Mouse (Mus musculus): ENCODE results near the gene Rac1. TPM values are rescaled to one million over a fixed set of nuclear protein-coding genes. Genes with fewer than 3 reads are reported as not detected.

The Rac1 gene
- polyA plus RNA-seq, 1 experiment, result 275 TPM

DNA sequence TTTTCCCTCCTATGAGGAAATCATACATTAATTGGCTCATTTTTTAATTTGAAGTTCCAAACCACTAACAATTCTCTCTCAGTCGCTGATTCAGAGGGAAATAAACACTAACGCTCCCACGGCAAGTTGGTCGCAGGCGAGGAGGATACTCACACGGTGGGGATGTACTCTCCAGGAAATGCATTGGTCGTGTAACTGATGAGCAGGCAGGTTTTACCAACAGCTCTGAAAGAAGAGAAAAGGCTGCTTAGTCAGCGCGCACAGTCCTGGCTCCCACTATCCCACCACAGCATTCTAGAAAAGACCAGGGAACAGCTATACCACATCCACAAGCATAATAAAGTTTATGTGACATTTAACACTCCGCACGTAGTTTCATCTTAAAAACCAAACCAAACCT, 10.8 kb downstream of the Rac1 start:
- no peak for TF ChIP-seq POLR2A (IDR thresholded peaks at IDR 0.05; ENCODE audit: control insufficient read depth, extremely low read depth, insufficient read depth, low read length, poor library complexity)
- no peak for TF ChIP-seq CTCF (IDR thresholded peaks at IDR 0.05; ENCODE audit: borderline replicate concordance, control insufficient read depth, extremely low read depth, insufficient read depth, low read length, poor library complexity)
- H3K36me3 ChIP-seq (ENCODE audit: control insufficient read depth, insufficient read depth, low read length), result peaks cover 45% of the 10 kb centered on the region
- no peak overlapping the region for H3K27ac ChIP-seq (ENCODE audit: control insufficient read depth, insufficient read depth, low read length)
- peaks cover 11% of the 10 kb centered on the region for H3K4me1 ChIP-seq (replicated peaks; ENCODE audit: control insufficient read depth, insufficient read depth, low read length)
- no peak for DNase-seq
- H3K4me3 ChIP-seq (ENCODE audit: control insufficient read depth, insufficient read depth, low read length), result no peak overlapping the region
- WGBS, result 78% methylated on average over 11 of the region's 11 CpGs
- H3K27me3 ChIP-seq (ENCODE audit: control insufficient read depth, insufficient read depth, low read length), result no peaks in the 10 kb centered on the region

DNA sequence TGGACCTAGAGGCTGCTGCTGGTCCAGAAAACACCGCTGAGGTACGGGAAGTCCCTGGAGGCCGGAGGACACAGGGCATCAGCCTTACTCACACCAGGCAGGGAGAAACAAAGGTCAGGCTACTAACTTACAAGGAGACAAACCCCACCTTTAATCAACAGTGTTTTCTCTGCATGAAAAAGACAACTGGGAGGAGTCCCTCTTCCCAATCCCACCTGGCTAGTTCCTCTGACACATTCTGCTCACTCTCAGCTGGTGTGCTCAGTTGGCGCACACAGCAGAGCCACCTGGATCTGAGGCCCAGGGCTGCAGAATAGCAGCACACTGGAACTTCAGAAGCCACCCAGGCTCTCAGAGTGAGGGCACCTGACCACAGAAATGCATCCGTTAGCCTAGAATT, 13.0 kb downstream of the Rac1 start:
- no peak overlapping the region for H3K27ac ChIP-seq (ENCODE audit: control insufficient read depth, insufficient read depth, low read length)
- H3K27me3 ChIP-seq (ENCODE audit: control insufficient read depth, insufficient read depth, low read length), result no peaks in the 10 kb centered on the region
- peaks cover 51% of the 10 kb centered on the region for H3K36me3 ChIP-seq (ENCODE audit: control insufficient read depth, insufficient read depth, low read length)
- TF ChIP-seq CTCF (IDR thresholded peaks at IDR 0.05; ENCODE audit: borderline replicate concordance, control insufficient read depth, extremely low read depth, insufficient read depth, low read length, poor library complexity), result no peak
- no peak for TF ChIP-seq POLR2A (IDR thresholded peaks at IDR 0.05; ENCODE audit: control insufficient read depth, extremely low read depth, insufficient read depth, low read length, poor library complexity)
- H3K4me1 ChIP-seq (replicated peaks; ENCODE audit: control insufficient read depth, insufficient read depth, low read length), result peaks cover 5% of the 10 kb centered on the region
- no peak overlapping the region for H3K4me3 ChIP-seq (ENCODE audit: control insufficient read depth, insufficient read depth, low read length)
- DNase-seq, result no peak
- WGBS, result 91% methylated on average over 5 of the region's 5 CpGs

DNA sequence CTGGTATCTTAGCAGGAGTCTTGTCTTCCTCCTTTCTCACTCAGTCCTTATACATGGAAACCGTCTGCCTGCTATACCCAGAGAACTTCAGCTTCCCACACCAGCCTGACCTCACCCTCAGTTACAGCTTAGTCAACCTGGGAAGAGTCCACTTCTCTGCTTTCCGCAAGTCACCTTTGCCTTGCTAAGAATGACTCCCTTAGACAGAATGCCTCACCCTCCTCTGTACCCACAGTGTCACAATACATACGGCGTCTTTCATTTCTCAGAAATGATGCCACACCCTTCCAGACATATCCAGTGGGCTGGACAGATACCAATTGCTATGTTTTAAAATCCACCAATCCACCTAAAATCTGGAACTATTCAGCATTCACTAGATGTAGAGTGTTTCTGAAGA, 15.5 kb downstream of the Rac1 start:
- WGBS, result 97% methylated on average over 4 of the region's 4 CpGs
- Histone ChIP-seq H3K36me3 (ENCODE audit: control insufficient read depth, insufficient read depth, low read length) (peaks cover 66% of the 10 kb centered on the region), H3K4me1 (replicated peaks; ENCODE audit: control insufficient read depth, insufficient read depth, low read length) (0 out of 2 replicates have a peak, but pooled peaks cover 3% of the 10 kb centered on the region), H3K27me3 (ENCODE audit: control insufficient read depth, insufficient read depth, low read length) (no peaks in the 10 kb centered on the region), H3K4me3 (ENCODE audit: control insufficient read depth, insufficient read depth, low read length) (no peak overlapping the region), H3K27ac (ENCODE audit: control insufficient read depth, insufficient read depth, low read length) (no peak overlapping the region)
- no peak for TF ChIP-seq POLR2A (IDR thresholded peaks at IDR 0.05; ENCODE audit: control insufficient read depth, extremely low read depth, insufficient read depth, low read length, poor library complexity)
- TF ChIP-seq CTCF (IDR thresholded peaks at IDR 0.05; ENCODE audit: borderline replicate concordance, control insufficient read depth, extremely low read depth, insufficient read depth, low read length, poor library complexity), result no peak
- no peak for DNase-seq

DNA sequence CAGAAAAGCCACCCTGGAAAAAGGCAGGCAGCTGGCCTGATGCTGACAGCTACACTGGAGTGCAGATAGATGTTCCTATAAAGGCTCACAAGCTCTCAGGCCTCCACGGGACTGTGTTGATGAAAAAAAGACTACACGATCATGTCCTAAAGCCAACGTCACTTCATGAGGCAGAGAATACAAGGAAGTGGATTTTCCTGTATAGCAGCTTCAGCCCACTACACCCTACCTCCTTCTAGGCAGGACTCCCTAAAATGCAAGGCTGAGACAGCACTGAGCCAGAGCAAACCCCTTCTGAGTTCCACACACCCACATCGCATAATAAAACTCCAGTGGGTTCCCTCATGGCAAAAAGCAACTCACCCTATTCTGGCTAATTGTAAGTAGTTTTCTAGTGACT, 16.3 kb downstream of the Rac1 start:
- H3K27ac ChIP-seq (ENCODE audit: control insufficient read depth, insufficient read depth, low read length), result no peak overlapping the region
- WGBS, result 92% methylated on average over 4 of the region's 4 CpGs
- peaks cover 65% of the 10 kb centered on the region for H3K36me3 ChIP-seq (ENCODE audit: control insufficient read depth, insufficient read depth, low read length)
- H3K4me1 ChIP-seq (replicated peaks; ENCODE audit: control insufficient read depth, insufficient read depth, low read length), result 0 out of 2 replicates have a peak, but pooled peaks cover 3% of the 10 kb centered on the region
- H3K27me3 ChIP-seq (ENCODE audit: control insufficient read depth, insufficient read depth, low read length), result no peaks in the 10 kb centered on the region
- TF ChIP-seq POLR2A (IDR thresholded peaks at IDR 0.05; ENCODE audit: control insufficient read depth, extremely low read depth, insufficient read depth, low read length, poor library complexity), result no peak
- TF ChIP-seq CTCF (IDR thresholded peaks at IDR 0.05; ENCODE audit: borderline replicate concordance, control insufficient read depth, extremely low read depth, insufficient read depth, low read length, poor library complexity), result no peak
- no peak overlapping the region for H3K4me3 ChIP-seq (ENCODE audit: control insufficient read depth, insufficient read depth, low read length)
- DNase-seq, result no peak

DNA sequence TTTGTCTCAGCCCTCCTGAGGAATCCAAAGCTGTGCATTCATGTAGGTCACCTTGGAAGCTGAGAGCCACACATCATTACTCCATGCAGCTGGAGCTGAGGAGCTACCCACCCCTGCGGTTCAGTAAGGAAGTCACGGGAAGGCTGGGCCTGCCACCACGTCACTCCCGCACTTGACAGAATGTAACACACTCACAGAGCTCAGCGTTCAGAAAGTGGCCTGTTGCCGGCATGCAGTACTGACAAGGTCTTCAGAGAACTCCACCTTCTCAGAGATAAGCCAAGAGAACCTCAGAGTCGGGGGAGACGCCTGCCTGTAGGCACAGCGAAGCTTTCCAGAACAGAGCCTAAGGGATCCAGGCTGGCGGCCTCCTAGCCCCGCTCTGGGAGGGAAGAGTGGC, 18.1 kb downstream of the Rac1 start:
- Histone ChIP-seq H3K4me1 (replicated peaks; ENCODE audit: control insufficient read depth, insufficient read depth, low read length) (0 out of 2 replicates have a peak, but pooled peaks cover 3% of the 10 kb centered on the region), H3K27ac (ENCODE audit: control insufficient read depth, insufficient read depth, low read length) (no peak overlapping the region), H3K27me3 (ENCODE audit: control insufficient read depth, insufficient read depth, low read length) (no peaks in the 10 kb centered on the region), H3K4me3 (ENCODE audit: control insufficient read depth, insufficient read depth, low read length) (no peak overlapping the region), H3K36me3 (ENCODE audit: control insufficient read depth, insufficient read depth, low read length) (peaks cover 59% of the 10 kb centered on the region)
- WGBS, result 53% methylated on average over 11 of the region's 11 CpGs
- TF ChIP-seq POLR2A (IDR thresholded peaks at IDR 0.05; ENCODE audit: control insufficient read depth, extremely low read depth, insufficient read depth, low read length, poor library complexity), result no peak
- TF ChIP-seq CTCF (IDR thresholded peaks at IDR 0.05; ENCODE audit: borderline replicate concordance, control insufficient read depth, extremely low read depth, insufficient read depth, low read length, poor library complexity), result no peak
- DNase-seq, result no peak

DNA sequence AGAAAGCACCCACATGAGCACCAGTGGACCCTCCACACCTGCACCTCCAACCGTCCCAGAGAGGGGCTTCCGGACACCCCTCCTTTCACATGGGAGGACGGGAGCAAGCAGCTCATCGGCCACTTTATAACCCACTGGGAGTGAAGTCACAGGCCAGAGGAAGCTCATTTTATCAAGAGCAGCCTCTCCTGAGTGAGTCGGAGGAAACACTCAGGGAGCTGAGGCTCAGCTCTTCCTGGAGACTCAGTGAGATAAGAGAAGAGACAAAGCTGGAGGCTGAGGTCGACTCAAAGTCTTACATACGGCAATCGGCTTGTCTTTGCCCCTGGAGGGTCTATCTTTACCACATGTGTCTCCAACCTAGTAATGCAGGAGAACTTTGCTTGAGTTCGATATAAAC, 18.5 kb downstream of the Rac1 start:
- H3K27me3 ChIP-seq (ENCODE audit: control insufficient read depth, insufficient read depth, low read length), result no peaks in the 10 kb centered on the region
- TF ChIP-seq POLR2A (IDR thresholded peaks at IDR 0.05; ENCODE audit: control insufficient read depth, extremely low read depth, insufficient read depth, low read length, poor library complexity) (no peak), CTCF (IDR thresholded peaks at IDR 0.05; ENCODE audit: borderline replicate concordance, control insufficient read depth, extremely low read depth, insufficient read depth, low read length, poor library complexity) (no peak)
- H3K27ac ChIP-seq (ENCODE audit: control insufficient read depth, insufficient read depth, low read length), result no peak overlapping the region
- no peak overlapping the region for H3K4me3 ChIP-seq (ENCODE audit: control insufficient read depth, insufficient read depth, low read length)
- 0 out of 2 replicates have a peak, but pooled peaks cover 3% of the 10 kb centered on the region for H3K4me1 ChIP-seq (replicated peaks; ENCODE audit: control insufficient read depth, insufficient read depth, low read length)
- no peak for DNase-seq
- peaks cover 56% of the 10 kb centered on the region for H3K36me3 ChIP-seq (ENCODE audit: control insufficient read depth, insufficient read depth, low read length)
- WGBS, result 75% methylated on average over 9 of the region's 9 CpGs

DNA sequence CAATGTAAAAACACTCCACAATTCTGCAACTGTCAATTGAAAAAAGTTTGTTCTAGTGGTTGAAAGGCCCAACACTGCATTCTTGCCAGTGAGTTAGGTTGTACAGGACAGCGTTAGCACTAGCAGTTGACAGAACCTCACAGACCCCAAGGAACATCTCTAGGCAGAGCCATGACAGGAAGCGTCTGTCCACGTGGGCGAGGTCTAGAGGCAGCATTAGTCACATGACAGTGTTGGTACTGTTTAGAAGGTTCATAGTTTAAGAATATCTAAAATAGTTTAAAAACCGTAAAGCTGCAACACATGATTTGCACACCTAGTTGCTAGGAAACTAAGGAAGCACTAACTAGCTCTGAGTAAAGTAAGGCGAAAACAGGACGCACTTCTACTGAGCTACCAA, 22.3 kb downstream of the Rac1 start:
- DNase-seq, result no peak
- Histone ChIP-seq H3K4me1 (replicated peaks; ENCODE audit: control insufficient read depth, insufficient read depth, low read length) (0 out of 2 replicates have a peak, but pooled peaks cover 3% of the 10 kb centered on the region), H3K27me3 (ENCODE audit: control insufficient read depth, insufficient read depth, low read length) (no peaks in the 10 kb centered on the region), H3K27ac (ENCODE audit: control insufficient read depth, insufficient read depth, low read length) (no peak overlapping the region), H3K36me3 (ENCODE audit: control insufficient read depth, insufficient read depth, low read length) (peaks cover 40% of the 10 kb centered on the region), H3K4me3 (ENCODE audit: control insufficient read depth, insufficient read depth, low read length) (no peak overlapping the region)
- 79% methylated on average over 7 of the region's 7 CpGs for WGBS
- TF ChIP-seq CTCF (IDR thresholded peaks at IDR 0.05; ENCODE audit: borderline replicate concordance, control insufficient read depth, extremely low read depth, insufficient read depth, low read length, poor library complexity), result no peak
- no peak for TF ChIP-seq POLR2A (IDR thresholded peaks at IDR 0.05; ENCODE audit: control insufficient read depth, extremely low read depth, insufficient read depth, low read length, poor library complexity)

All from thymus, adult 2 months (tissue).